Mouse (Mus musculus): ENCODE measurements around the gene Neurl2. TPM values are rescaled to one million over a fixed set of nuclear protein-coding genes. Genes with fewer than 3 reads are reported as not detected.

Neurl2 gene
- polyA plus RNA-seq, 1 experiment from 2014 or later: 6.6 TPM

GRCm38 (mm10) chr2:164787779-164788178, 45.5 kb downstream of the Neurl2 start:
- 84% methylated on average over 10 of the region's 10 CpGs for WGBS
- Histone ChIP-seq H3K27ac (no peak overlapping the region), H3K9me3 (no peaks in the 10 kb centered on the region), H3K4me3 (no peak overlapping the region), H3K27me3 (replicated peaks) (no peaks in the 10 kb centered on the region), H3K4me1 (peaks cover 24% of the 10 kb centered on the region), H3K9ac (no peak overlapping the region), H3K36me3 (replicated peaks) (peaks cover 5% of the 10 kb centered on the region; the same call in 1 of the 2 replicates), H3K4me2 (no peak overlapping the region)
- ATAC-seq (replicated peaks): no peak

GRCm38 (mm10) chr2:164787032-164787431, 46.2 kb downstream of the Neurl2 start:
- Histone ChIP-seq H3K9ac (no peak overlapping the region), H3K27me3 (replicated peaks) (no peaks in the 10 kb centered on the region), H3K9me3 (no peaks in the 10 kb centered on the region), H3K4me2 (peak overlapping the region; percentile 88), H3K36me3 (replicated peaks) (no peaks in the 10 kb centered on the region; the same call in 1 of the 2 replicates), H3K4me3 (0 out of 2 replicates have a peak overlapping the region, but pooled peaks have one; percentile 57), H3K4me1 (peaks cover 24% of the 10 kb centered on the region), H3K27ac (no peak overlapping the region)
- no peak for ATAC-seq (replicated peaks)
- WGBS: 85% methylated on average over 3 of the region's 3 CpGs

GRCm38 (mm10) chr2:164786388-164786885, 46.8 kb downstream of the Neurl2 start:
- Histone ChIP-seq H3K9ac (peak overlapping the region; percentile 67), H3K4me2 (peak overlapping the region; percentile 88), H3K27ac (peak overlapping the region; percentile 71), H3K4me3 (peak overlapping the region; percentile 57), H3K9me3 (no peaks in the 10 kb centered on the region), H3K4me1 (peaks cover 24% of the 10 kb centered on the region), H3K36me3 (replicated peaks) (no peaks in the 10 kb centered on the region), H3K27me3 (replicated peaks) (no peaks in the 10 kb centered on the region)
- ATAC-seq (replicated peaks): peak; percentile 19; the same call in 1 of the 2 replicates
- 11% methylated on average over 15 of the region's 15 CpGs for WGBS

GRCm38 (mm10) chr2:164785481-164786387, 47.5 kb downstream of the Neurl2 start, which contains the start of gene Snx21:
Gene Snx21 (plus strand): TSS chr2:164785823.
- H3K9me3 ChIP-seq: no peaks in the 10 kb centered on the region
- peak; percentile 85 for ATAC-seq (replicated peaks)

GRCm38 (mm10) chr2:164784869-164785420, 48.3 kb downstream of the Neurl2 start:
- no peak for ATAC-seq (replicated peaks)
- Histone ChIP-seq H3K36me3 (replicated peaks) (no peaks in the 10 kb centered on the region), H3K27me3 (replicated peaks) (no peaks in the 10 kb centered on the region), H3K9me3 (no peaks in the 10 kb centered on the region), H3K27ac (peak overlapping the region; percentile 71), H3K4me1 (peaks cover 24% of the 10 kb centered on the region), H3K9ac (peak overlapping the region; percentile 67; the same call in 1 of the 2 replicates), H3K4me2 (peak overlapping the region; percentile 88), H3K4me3 (peak overlapping the region; percentile 57)
- 17% methylated on average over 7 of the region's 7 CpGs for WGBS

More at GRCm38 (mm10) chr2:164785481-164786387, 47.5 kb downstream of the Neurl2 start, which contains the start of gene Snx21:
- H3K4me1 ChIP-seq: peaks cover 24% of the 10 kb centered on the region
- under 1% methylated on average over 82 of the region's 89 CpGs for WGBS
- peak within 1 kb of the TSS; percentile 71 for H3K27ac ChIP-seq
- no peaks in the 10 kb centered on the region for H3K36me3 ChIP-seq (replicated peaks)
- peak within 1 kb of the TSS; percentile 67 for H3K9ac ChIP-seq
- H3K27me3 ChIP-seq (replicated peaks): no peaks in the 10 kb centered on the region
- peak within 1 kb of the TSS; percentile 88 for H3K4me2 ChIP-seq
- peak within 1 kb of the TSS; percentile 57 for H3K4me3 ChIP-seq

- WGBS: 80% methylated on average over 7 of the region's 7 CpGs
- Histone ChIP-seq H3K36me3 (replicated peaks) (no peaks in the 10 kb centered on the region), H3K9ac (no peak overlapping the region), H3K4me3 (no peak overlapping the region), H3K27ac (no peak overlapping the region), H3K4me2 (no peak overlapping the region), H3K9me3 (no peaks in the 10 kb centered on the region), H3K27me3 (replicated peaks) (no peaks in the 10 kb centered on the region), H3K4me1 (peaks cover 24% of the 10 kb centered on the region)
- ATAC-seq (replicated peaks): no peak
Observed at GRCm38 (mm10) chr2:164783926-164784581, 49.2 kb downstream of the Neurl2 start.

- H3K4me1 ChIP-seq: peaks cover 16% of the 10 kb centered on the region
- no peak for ATAC-seq (replicated peaks)
- no peaks in the 10 kb centered on the region for H3K36me3 ChIP-seq (replicated peaks)
- H3K9me3 ChIP-seq: no peaks in the 10 kb centered on the region
- 70% methylated on average over 4 of the region's 4 CpGs for WGBS
- H3K4me3 ChIP-seq: no peak overlapping the region
- H3K27me3 ChIP-seq (replicated peaks): no peaks in the 10 kb centered on the region
- no peak overlapping the region for H3K27ac ChIP-seq
- no peak overlapping the region for H3K9ac ChIP-seq
- no peak overlapping the region for H3K4me2 ChIP-seq
Observed at GRCm38 (mm10) chr2:164781876-164782275, 51.4 kb downstream of the Neurl2 start.

Other genes starting within 250 kb of the Neurl2 start
- not detected in 2 replicates for gene Wfdc6a, start 248.0 kb downstream of the Neurl2 start, polyA plus RNA-seq (2015; fragmentation: Nextera tagmentation; extraction: Ambion mirVana)
- not detected in 2 replicates for gene Eppin, start 239.9 kb downstream of the Neurl2 start, polyA plus RNA-seq (2015; fragmentation: Nextera tagmentation; extraction: Ambion mirVana)
- gene Wfdc6b, start 219.9 kb downstream of the Neurl2 start, polyA plus RNA-seq (2015; fragmentation: Nextera tagmentation; extraction: Ambion mirVana): not detected in 2 replicates
- not detected in 2 replicates for gene Wfdc8, start 219.8 kb downstream of the Neurl2 start, polyA plus RNA-seq (2015; fragmentation: Nextera tagmentation; extraction: Ambion mirVana)
- gene Wfdc16, start 194.7 kb downstream of the Neurl2 start, polyA plus RNA-seq (2015; fragmentation: Nextera tagmentation; extraction: Ambion mirVana): not detected in 2 replicates
- gene Wfdc10, start 177.4 kb downstream of the Neurl2 start, polyA plus RNA-seq (2015; fragmentation: Nextera tagmentation; extraction: Ambion mirVana): not detected in 2 replicates
- gene Wfdc9, start 176.9 kb downstream of the Neurl2 start, polyA plus RNA-seq (2015; fragmentation: Nextera tagmentation; extraction: Ambion mirVana): 0.34 TPM in 1 of 2 replicates, not detected in the other
- not detected in 2 replicates for gene Wfdc11, start 159.4 kb downstream of the Neurl2 start, polyA plus RNA-seq (2015; fragmentation: Nextera tagmentation; extraction: Ambion mirVana)
- not detected in 2 replicates for gene Wfdc13, start 148.3 kb downstream of the Neurl2 start, polyA plus RNA-seq (2015; fragmentation: Nextera tagmentation; extraction: Ambion mirVana)
- not detected in 2 replicates for gene Spint4, start 135.0 kb downstream of the Neurl2 start, polyA plus RNA-seq (2015; fragmentation: Nextera tagmentation; extraction: Ambion mirVana)
- gene Spint5, start 118.2 kb downstream of the Neurl2 start, polyA plus RNA-seq (2015; fragmentation: Nextera tagmentation; extraction: Ambion mirVana): not detected in 2 replicates
- 1.3 and 1.9 TPM in 2 replicates for gene Wfdc3, start 87.5 kb downstream of the Neurl2 start, polyA plus RNA-seq (2015; fragmentation: Nextera tagmentation; extraction: Ambion mirVana)
- gene Dnttip1, start 87.5 kb downstream of the Neurl2 start, polyA plus RNA-seq (2015; fragmentation: Nextera tagmentation; extraction: Ambion mirVana): 52.7 and 55.4 TPM in 2 replicates
- 56.6 and 64.4 TPM in 2 replicates for gene Ube2c, start 63.6 kb downstream of the Neurl2 start, polyA plus RNA-seq (2015; fragmentation: Nextera tagmentation; extraction: Ambion mirVana)
- gene Tnnc2, start 53.5 kb downstream of the Neurl2 start, polyA plus RNA-seq (2015; fragmentation: Nextera tagmentation; extraction: Ambion mirVana): not detected in 2 replicates
- 34.8 and 40.6 TPM in 2 replicates for gene Snx21, start 47.6 kb downstream of the Neurl2 start, polyA plus RNA-seq (2015; fragmentation: Nextera tagmentation; extraction: Ambion mirVana)
- gene Acot8, start 28.6 kb downstream of the Neurl2 start, polyA plus RNA-seq (2015; fragmentation: Nextera tagmentation; extraction: Ambion mirVana): 20.0 and 20.2 TPM in 2 replicates
- 17.8 and 18.4 TPM in 2 replicates for gene Zswim3, start 28.4 kb downstream of the Neurl2 start, polyA plus RNA-seq (2015; fragmentation: Nextera tagmentation; extraction: Ambion mirVana)
- 28.3 and 31.3 TPM in 2 replicates for gene Zswim1, start 10.8 kb downstream of the Neurl2 start, polyA plus RNA-seq (2015; fragmentation: Nextera tagmentation; extraction: Ambion mirVana)
- not detected in 2 replicates for gene Spata25, start 4.9 kb downstream of the Neurl2 start, polyA plus RNA-seq (2015; fragmentation: Nextera tagmentation; extraction: Ambion mirVana)
- gene Ctsa, start 583 bp downstream of the Neurl2 start, polyA plus RNA-seq (2015; fragmentation: Nextera tagmentation; extraction: Ambion mirVana): 101 and 109 TPM in 2 replicates
- gene Pltp, start 24.3 kb upstream of the Neurl2 start, polyA plus RNA-seq (2015; fragmentation: Nextera tagmentation; extraction: Ambion mirVana): 105 and 121 TPM in 2 replicates
- gene Pcif1, start 45.8 kb upstream of the Neurl2 start, polyA plus RNA-seq (2015; fragmentation: Nextera tagmentation; extraction: Ambion mirVana): 85.3 and 93.1 TPM in 2 replicates
- gene Zfp335, start 78.3 kb upstream of the Neurl2 start, polyA plus RNA-seq (2015; fragmentation: Nextera tagmentation; extraction: Ambion mirVana): 17.8 and 18.9 TPM in 2 replicates
- gene Mmp9, start 107.3 kb upstream of the Neurl2 start, polyA plus RNA-seq (2015; fragmentation: Nextera tagmentation; extraction: Ambion mirVana): 28.9 and 34.3 TPM in 2 replicates
- 63.8 and 64.0 TPM in 2 replicates for gene Slc12a5, start 127.3 kb upstream of the Neurl2 start, polyA plus RNA-seq (2015; fragmentation: Nextera tagmentation; extraction: Ambion mirVana)
- gene Ncoa5, start 201.4 kb upstream of the Neurl2 start, polyA plus RNA-seq (2015; fragmentation: Nextera tagmentation; extraction: Ambion mirVana): 123 and 126 TPM in 2 replicates
- gene Cd40, start 222.2 kb upstream of the Neurl2 start, polyA plus RNA-seq (2015; fragmentation: Nextera tagmentation; extraction: Ambion mirVana): 5.5 and 6.3 TPM in 2 replicates

Data from midbrain, embryonic 15.5 days (tissue).